Mouse (Mus musculus) macrophage (primary cell): ENCODE measurements around the gene Nrl. TPM values are rescaled to one million over a fixed set of nuclear protein-coding genes. Genes with fewer than 3 reads are reported as not detected.

Experiments used
- H3K27ac ChIP-seq: fragments of 350-480 bp; formaldehyde crosslinking; 2 replicates; pipeline ENCODE4 v1.9.0; 2021
- H3K36me3 ChIP-seq: fragments of 350-480 bp; formaldehyde crosslinking; 2 replicates; pipeline ENCODE4 v1.9.0; 2021; ENCODE audit errors: inconsistent target
- H3K4me3 ChIP-seq: fragments of 350-480 bp; formaldehyde crosslinking; 2 replicates; pipeline ENCODE4 v1.9.0; 2021; ENCODE audit errors: inconsistent target
- H3K79me2 ChIP-seq: fragments of 350-480 bp; formaldehyde crosslinking; 2 replicates; pipeline ENCODE4 v1.9.0; 2021; ENCODE audit errors: inconsistent target
- WGBS: methylation state at CpG from one replicate; pipeline ENCODE4 v1.1.7; 2026; ENCODE audit warnings: inconsistent platforms; ENCODE audit not compliant: missing documents; 5-methylcytosine and 5-hydroxymethylcytosine counted together
- polyA plus RNA-seq: library from polyadenylated mRNA; stranded (reverse); fragments of 250-400 nt; gene quantifications from 3 replicates; pipeline ENCODE4 v1.2.4, GENCODE M21; 2018; ENCODE audit warnings: inconsistent platforms

The Nrl gene
- polyA plus RNA-seq, 1 experiment from 2014 or later = not detected

DNA sequence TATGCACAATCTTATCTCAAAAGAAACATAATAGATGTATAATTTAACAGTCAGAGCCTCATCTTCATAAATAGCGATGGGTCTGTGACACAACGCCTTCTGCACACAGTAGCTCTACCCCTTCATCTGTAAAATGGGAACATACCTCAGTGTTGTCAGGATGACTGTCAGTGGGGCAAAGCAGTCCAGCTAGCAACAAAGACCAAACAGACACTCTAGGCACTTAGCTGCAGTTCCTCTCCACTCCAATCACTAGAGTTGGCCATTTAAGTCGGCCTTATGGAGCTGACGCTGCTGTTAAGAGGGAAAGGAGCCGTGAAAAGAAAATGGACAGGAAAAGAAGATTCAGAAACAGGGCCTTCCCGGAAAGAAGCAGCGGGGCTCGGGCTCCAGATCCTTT lies 27.0 kb upstream of the Nrl start:
- 96% methylated on average over 7 of the region's 8 CpGs for WGBS
- H3K79me2 ChIP-seq = no peaks in the 10 kb centered on the region
- no peak overlapping the region for H3K27ac ChIP-seq
- H3K4me3 ChIP-seq = no peak overlapping the region
- H3K36me3 ChIP-seq = peaks cover 30% of the 10 kb centered on the region

DNA sequence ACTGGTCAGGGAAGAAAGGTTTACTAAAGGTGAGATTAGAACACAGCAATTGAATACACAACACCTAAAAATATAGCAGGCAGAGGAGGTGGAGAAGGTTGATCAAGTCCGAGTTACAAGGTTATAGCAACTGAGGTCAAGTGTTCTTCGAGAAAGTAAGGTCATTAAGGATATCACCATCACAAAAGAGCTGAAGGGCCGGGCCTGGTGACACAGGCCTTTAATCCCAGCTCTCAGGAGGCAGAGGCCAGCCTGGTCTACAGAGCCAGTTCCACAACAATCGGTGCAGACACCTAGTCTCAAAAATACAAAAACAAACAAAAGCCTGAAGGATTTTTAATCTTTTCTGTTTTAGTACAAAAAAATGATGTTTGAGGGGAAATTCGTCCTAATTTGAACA lies 26.6 kb upstream of the Nrl start:
- 88% methylated on average over 5 of the region's 5 CpGs for WGBS
- H3K79me2 ChIP-seq = no peaks in the 10 kb centered on the region
- no peak overlapping the region for H3K27ac ChIP-seq
- no peak overlapping the region for H3K4me3 ChIP-seq
- peaks cover 35% of the 10 kb centered on the region for H3K36me3 ChIP-seq

DNA sequence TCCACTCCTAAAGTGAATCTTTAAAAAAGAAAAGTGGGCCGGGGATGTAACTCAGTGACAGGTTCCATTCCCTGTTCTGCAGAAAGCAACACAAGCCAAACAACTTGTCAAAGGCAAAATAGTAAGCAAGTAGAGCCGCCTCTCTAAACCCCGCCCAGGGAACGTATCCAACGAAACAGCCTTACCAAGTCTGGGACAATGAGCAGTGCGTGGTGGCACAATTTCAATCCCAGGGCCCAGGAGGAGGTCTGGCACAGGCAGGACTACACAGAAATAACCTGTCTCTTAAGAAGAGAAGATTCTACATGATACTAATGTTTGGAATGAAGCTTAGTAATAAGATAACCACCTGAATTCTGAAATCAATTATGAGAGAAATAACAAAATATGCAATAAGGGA lies 25.4 kb upstream of the Nrl start:
- Histone ChIP-seq H3K79me2 (no peaks in the 10 kb centered on the region), H3K27ac (no peak overlapping the region), H3K4me3 (no peak overlapping the region), H3K36me3 (peaks cover 46% of the 10 kb centered on the region)
- WGBS = 95% methylated on average over 6 of the region's 6 CpGs

DNA sequence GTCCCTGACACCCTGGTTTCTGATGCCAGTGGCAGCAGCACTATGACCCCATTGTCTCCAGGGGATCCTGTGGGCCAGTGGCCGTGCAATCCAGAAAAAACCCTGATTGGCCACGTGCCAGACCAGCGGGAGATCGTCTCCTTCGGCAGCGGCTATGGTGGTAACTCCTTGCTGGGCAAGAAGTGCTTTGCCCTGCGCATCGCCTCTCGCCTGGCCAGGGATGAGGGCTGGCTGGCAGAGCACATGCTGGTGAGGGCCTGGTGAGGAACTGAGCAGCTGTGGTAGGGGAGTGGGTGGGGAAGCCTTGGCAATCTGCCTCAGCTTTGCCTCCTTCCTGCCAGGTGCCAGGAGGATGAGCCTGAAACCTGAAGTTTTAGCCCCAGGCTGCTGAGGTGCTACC lies 19.6 kb upstream of the Nrl start:
- 91% methylated on average over 9 of the region's 9 CpGs for WGBS
- peaks cover 13% of the 10 kb centered on the region; the same call in 1 of the 2 replicates for H3K79me2 ChIP-seq
- no peak overlapping the region for H3K4me3 ChIP-seq
- peaks cover 63% of the 10 kb centered on the region for H3K36me3 ChIP-seq
- no peak overlapping the region for H3K27ac ChIP-seq

DNA sequence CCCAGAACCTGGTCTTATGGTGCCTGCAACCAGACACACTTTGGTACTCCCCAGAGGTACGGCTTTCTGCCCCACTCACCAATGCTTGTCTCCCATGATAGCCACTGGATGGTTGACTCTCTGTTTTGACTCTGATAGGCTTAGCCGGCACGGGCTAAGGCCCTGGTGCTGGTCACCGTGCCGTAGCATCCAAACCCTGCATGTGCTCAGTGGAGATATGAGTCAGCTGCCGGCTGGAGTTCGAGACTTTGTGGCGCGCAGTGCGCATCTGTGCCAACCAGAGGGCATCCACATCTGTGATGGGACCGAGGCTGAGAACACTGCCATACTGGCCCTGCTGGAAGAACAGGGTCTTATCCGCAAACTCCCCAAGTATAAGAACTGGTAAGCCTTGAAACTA lies 17.5 kb upstream of the Nrl start:
- WGBS = 90% methylated on average over 12 of the region's 12 CpGs
- H3K79me2 ChIP-seq = peaks cover 13% of the 10 kb centered on the region; the same call in 1 of the 2 replicates
- H3K36me3 ChIP-seq = peaks cover 43% of the 10 kb centered on the region
- no peak overlapping the region for H3K27ac ChIP-seq
- no peak overlapping the region for H3K4me3 ChIP-seq

DNA sequence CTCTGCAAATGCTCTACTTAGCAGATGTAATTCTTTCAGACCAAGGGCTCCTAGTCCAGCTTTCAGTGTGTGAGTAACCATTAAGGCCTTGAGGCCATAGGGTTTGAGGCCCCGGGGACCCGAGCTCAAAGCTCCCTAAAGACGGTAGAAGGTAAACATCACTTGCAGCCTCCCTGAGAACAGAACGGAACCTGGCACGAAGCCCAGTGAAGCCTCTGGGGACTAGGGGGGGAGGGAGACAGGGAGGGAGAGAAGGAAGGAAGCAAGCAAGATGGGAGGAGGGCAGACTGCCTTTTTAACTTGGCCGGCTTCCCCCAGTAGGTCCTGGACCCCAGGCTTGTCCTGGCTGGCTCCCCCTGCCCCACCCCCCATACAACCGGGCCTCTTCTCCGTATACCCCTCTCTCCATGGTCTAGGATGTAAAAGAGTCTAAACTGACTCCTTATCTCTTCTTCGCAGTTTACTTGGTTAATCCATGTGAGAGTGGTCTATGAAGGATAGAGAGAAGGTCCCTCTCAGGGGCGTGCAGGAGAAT lies 16.1 kb upstream of the Nrl start:
- 3% methylated on average over 10 of the region's 10 CpGs for WGBS
- peak overlapping the region; percentile 75 for H3K27ac ChIP-seq

DNA sequence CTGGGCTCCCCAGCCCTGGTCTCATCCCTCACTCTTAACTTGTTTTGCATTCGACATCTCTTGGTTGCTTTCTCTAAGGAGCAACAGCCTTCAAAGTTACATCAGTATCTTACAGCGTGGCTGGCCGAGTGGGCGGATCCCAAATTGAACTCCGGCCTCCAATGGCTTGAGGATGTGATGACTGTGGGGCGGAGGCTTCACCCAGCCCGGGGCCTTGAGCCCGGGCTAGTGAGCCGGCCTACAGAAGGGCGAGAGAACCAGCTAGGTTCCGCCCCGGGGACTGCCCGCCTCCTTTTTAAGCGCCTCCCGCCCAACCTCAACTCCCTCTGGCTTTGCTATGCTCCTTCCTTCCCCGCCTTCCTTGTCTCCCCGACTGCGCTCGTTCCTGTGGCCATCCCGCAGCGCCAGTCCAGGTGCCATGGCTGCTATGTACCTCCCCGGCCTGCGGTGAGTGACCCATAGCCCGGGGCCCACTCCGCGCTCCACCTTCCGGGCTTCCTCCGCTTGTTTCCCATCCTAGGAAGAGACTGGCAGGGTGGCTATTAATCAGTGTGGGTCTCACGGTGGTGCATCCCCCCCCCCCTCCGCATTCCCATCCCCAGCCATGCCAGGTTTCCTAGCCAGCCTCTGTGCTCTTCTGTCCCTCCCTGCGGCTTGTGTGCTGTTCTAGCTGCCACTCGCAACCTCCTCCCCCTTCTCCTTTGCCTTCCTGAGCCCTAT lies 15.4 kb upstream of the Nrl start, which contains the start of gene Pck2:
Gene Pck2, plus strand, starts transcription at position 200 of the 720 bp plus-strand sequence.
- H3K27ac ChIP-seq = peak within 1 kb of the TSS; percentile 75
- H3K4me3 ChIP-seq = peak within 1 kb of the TSS; percentile 84
- peaks cover 13% of the 10 kb centered on the region; the same call in 1 of the 2 replicates for H3K79me2 ChIP-seq
- H3K36me3 ChIP-seq = peaks cover 23% of the 10 kb centered on the region
- WGBS = 1% methylated on average over 32 of the region's 32 CpGs

More for the DNA sequence above, 16.1 kb upstream of the Nrl start:
- H3K36me3 ChIP-seq = peaks cover 29% of the 10 kb centered on the region
- H3K4me3 ChIP-seq = peak overlapping the region; percentile 84
- H3K79me2 ChIP-seq = peaks cover 13% of the 10 kb centered on the region; the same call in 1 of the 2 replicates

DNA sequence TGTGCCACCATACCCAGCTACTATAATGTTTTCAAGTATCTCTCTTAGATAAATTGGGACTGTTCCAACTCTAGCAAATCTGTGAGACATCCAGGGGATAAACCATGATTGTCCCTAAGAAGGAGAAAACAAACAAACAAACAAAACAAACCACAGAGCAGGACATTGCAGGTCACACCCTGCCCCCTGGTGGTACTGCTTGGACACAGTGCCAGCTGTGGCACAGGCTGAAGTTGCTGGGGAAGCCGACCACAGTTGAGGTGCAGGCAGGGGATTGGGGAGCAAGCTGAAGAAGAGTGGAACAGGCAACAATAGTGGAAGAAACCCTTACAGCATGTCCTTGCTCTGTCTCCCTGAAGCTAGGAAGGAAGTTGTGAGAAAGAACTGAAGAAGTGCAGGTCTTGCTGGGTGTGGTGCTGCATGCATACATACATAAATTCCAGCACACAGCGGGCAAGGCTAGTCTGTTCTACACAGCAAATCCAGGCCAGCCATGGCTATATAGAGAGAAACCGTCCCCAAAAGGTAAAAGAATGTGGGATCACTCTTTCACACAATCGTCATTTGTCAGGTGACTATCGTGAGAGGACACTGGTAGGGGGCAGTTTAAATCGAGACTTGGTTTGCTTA lies 11.4 kb upstream of the Nrl start:
- 67% methylated on average over 6 of the region's 6 CpGs for WGBS
- H3K36me3 ChIP-seq = no peaks in the 10 kb centered on the region
- no peak overlapping the region for H3K4me3 ChIP-seq
- no peak overlapping the region for H3K27ac ChIP-seq
- H3K79me2 ChIP-seq = peaks cover 9% of the 10 kb centered on the region; the same call in 1 of the 2 replicates

DNA sequence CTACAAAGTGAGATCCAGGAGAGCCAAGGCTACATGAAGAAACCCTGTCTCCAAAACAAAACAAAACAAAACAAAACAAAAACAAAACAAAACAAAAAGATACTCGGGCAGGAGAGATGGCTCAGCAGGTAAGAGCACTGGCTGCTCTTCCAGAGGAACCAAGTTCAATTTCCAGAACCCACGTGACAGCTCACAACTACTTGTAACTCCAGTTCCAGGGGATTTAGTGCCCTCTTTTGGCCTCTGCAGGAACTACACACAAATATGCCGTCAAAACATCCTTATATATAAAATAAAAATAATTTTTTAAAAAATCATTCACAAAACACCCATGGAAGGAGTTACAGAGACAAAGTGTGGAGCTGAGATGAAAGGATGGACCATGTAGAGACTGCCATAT lies 3.2 kb upstream of the Nrl start:
- WGBS = 5% methylated on average over 3 of the region's 3 CpGs
- no peaks in the 10 kb centered on the region for H3K79me2 ChIP-seq

DNA sequence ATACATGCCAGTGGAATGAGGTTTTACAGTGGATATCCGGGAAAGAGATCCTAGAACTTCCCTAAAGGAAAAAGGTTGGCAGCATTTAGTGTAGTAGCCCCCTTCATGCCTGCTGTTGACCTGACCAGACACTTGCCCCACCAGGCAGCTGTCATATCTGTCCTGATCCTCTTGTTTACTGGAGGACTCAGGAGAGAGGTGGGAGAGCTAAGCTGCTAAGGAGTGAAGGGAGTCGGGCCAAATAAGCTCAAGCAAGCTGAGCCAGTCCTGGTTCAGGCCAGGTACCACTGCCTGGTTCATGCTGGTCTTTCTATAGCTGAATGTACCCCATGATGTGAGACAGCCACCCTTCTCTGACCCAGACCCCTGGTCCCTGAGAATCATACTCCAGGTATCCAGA lies 1.9 kb upstream of the Nrl start:
- Histone ChIP-seq H3K36me3 (no peaks in the 10 kb centered on the region), H3K79me2 (no peaks in the 10 kb centered on the region), H3K4me3 (no peak overlapping the region), H3K27ac (no peak overlapping the region)
- WGBS = 83% methylated on average over 2 of the region's 2 CpGs

More for the DNA sequence above, 3.2 kb upstream of the Nrl start:
- no peak overlapping the region for H3K27ac ChIP-seq
- no peak overlapping the region for H3K4me3 ChIP-seq
- no peaks in the 10 kb centered on the region for H3K36me3 ChIP-seq

DNA sequence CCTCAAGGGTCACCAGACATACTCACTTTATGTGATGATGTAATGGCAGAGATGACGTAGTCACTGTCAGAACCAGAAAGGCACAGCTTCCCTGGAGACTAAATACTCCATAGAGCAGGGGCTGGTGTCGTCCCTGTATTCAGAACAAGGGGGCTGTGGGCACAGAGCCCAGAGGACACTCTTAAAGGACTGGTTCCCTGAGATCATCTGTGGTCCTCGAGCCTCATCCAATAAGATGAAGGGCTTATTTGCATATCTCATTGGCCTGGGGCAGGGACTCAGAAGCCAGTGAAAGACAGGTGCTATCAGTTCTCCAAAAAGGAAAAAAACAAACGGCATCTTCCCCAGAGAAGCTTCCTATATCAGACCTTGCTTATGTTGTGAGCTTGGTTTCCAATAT lies 719 bp downstream of the Nrl start:
- Histone ChIP-seq H3K27ac (no peak overlapping the region), H3K4me3 (no peak overlapping the region), H3K36me3 (no peaks in the 10 kb centered on the region), H3K79me2 (no peaks in the 10 kb centered on the region)
- WGBS = 52% methylated on average over 4 of the region's 4 CpGs

DNA sequence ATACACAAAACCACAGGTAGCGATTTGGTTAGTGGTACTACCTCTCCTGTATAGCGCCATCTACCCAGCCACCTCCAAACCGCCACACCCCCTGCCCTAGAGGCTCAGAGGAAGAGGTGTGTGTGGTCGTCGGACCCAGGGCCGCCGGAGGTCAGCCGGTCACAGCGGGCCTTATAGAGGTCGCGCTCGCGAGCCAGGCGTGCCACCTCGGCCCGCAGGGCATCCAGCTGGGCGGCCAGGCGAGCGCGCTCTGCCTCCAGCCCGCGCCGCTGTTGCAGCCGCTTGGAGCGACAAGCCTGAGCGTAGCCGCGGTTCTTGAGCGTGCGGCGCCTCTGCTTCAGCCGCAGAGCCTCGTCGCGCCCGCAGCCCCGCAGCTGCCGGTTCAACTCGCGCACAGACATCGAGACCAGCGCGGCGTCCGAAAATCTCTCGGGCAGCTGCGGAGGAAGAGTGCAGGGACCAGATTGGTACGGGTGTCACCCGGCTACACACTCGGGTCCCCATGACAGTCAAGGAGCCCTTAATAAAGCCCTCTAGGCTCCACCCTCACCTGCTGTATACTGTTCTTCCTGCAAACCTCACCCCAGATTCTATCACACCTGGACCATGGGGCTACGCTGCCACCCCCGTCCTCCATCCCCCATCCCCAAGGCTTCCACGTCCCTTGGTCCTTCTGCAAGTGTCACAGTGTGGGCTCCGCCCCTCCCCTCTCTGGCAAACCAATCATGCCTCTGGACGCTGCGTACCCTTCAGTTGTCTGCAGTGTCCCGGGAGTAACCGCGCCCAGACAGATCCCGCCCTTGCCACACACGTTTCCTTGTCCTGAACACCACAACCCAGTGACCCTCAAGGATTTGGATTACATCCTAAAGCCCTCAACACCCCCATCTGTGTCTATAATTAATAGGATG lies 4.1 kb downstream of the Nrl start:
- Histone ChIP-seq H3K36me3 (no peaks in the 10 kb centered on the region), H3K27ac (no peak overlapping the region), H3K4me3 (no peak overlapping the region), H3K79me2 (no peaks in the 10 kb centered on the region)
- 4% methylated on average over 58 of the region's 61 CpGs for WGBS

DNA sequence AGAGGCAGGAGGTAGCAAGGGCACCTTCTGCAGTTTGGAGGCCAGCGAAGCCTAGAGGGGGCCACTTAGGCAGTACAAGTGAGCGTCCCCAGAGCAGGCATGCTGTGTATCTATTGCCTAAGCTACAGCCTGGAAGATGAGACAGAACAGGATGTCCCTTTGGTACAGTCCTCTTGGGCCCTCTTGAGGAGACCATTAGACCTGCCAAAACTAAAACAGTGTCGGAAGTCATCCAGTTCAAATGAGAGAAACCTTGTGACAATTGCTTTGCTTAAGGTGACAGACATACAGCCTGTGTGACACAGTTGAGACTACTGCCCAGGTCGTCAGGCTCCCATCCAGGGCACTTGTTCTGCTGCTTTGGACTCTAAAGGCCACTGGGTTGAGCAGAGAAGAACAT lies 5.2 kb downstream of the Nrl start:
- Histone ChIP-seq H3K27ac (no peak overlapping the region), H3K79me2 (no peaks in the 10 kb centered on the region), H3K36me3 (no peaks in the 10 kb centered on the region), H3K4me3 (no peak overlapping the region)
- WGBS = 76% methylated on average over 4 of the region's 4 CpGs

DNA sequence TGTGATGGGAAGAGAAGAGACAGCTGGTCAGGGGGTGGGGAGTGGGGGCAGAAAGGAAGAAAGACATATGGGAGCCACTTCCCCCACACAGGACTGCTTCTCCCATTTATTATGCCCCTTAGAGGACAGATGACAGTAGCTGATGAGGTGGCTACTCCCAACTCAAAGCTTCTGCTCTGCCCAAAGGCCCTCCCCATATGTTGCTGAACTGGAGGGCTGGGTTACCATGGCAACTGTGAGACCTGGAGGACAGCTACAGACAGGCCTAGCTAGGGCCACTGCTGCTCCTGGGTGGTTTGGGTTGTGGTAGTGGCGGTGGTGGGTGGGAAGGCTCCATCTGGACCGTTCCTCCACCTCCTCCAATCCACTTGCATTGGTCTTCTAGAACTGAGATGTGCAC lies 5.9 kb downstream of the Nrl start:
- no peak overlapping the region for H3K4me3 ChIP-seq
- no peaks in the 10 kb centered on the region for H3K79me2 ChIP-seq
- no peak overlapping the region for H3K27ac ChIP-seq
- H3K36me3 ChIP-seq = no peaks in the 10 kb centered on the region
- 83% methylated on average over 2 of the region's 2 CpGs for whole genome bisulfite sequencing
